Mouse (Mus musculus): ENCODE results near the gene Tanc2. TPM values are rescaled to one million over a fixed set of nuclear protein-coding genes. Genes with fewer than 3 reads are reported as not detected.

The Tanc2 gene
- polyA plus RNA-seq, 1 experiment from 2014 or later, result 11.6 TPM

DNA sequence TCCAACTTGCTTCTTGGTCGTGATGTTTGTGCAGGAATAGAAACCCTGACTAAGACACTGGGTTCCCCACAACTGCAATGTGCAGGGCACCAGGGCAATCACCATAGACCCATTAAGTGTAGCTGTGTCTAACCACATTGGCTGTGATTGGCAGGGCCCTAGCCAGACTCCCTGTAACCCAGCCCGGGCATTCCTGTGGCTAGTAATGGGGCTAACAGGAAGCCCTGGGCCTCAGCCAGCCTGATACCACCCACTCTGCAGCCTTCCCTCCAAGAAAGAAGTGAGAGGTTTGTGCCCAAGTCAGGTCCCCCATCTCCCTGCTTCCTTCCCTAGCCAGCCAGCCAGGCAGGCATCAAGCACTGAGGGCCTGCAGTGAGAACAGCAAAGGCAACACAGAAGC, 358.5 kb downstream of the Tanc2 start:
- Histone ChIP-seq H3K4me1 (ENCODE audit: insufficient read depth, low read depth, low read length) (peaks cover 22% of the 10 kb centered on the region; the same call in 1 of the 2 replicates), H3K9me3 (ENCODE audit: low read length) (no peaks in the 10 kb centered on the region), H3K27ac (ENCODE audit: low read length) (no peak overlapping the region), H3K27me3 (replicated peaks; ENCODE audit: insufficient read depth, low read length) (no peaks in the 10 kb centered on the region), H3K9ac (replicated peaks; ENCODE audit: low read depth) (no peak overlapping the region), H3K36me3 (ENCODE audit: insufficient read depth, low read length) (no peaks in the 10 kb centered on the region), H3K4me3 (ENCODE audit: low read depth, low read length) (no peak overlapping the region), H3K4me2 (replicated peaks; ENCODE audit: low read depth, low read length) (no peak overlapping the region)
- DNase-seq (ENCODE audit: low spot score) (no peak), ATAC-seq (no peak)
- WGBS, result 44% methylated on average over 2 of the region's 2 CpGs
- TF ChIP-seq EP300 (IDR thresholded peaks at IDR 0.05) (no peak), CTCF (IDR thresholded peaks at IDR 0.05) (no peak)

DNA sequence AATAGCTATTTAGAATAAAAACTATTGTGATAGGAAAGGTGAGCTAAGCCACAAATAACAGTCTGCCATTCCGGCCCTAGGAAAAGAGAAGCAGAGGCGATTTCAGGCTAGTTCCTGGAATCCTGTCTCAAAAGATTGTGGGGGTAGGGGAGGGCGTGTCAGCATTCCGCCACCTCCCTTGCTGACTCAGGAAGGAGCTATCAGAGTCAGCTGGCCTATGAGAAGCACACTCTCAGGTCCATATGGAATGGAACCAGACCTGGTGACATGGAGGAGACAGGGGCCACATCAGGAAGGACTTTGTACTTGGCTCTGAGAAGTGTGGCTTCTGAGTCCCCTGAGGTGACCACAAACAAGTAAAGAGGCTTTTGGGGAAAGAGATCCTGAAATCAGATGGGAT, 360.7 kb downstream of the Tanc2 start:
- Histone ChIP-seq H3K4me3 (ENCODE audit: low read depth, low read length) (no peak overlapping the region), H3K27ac (ENCODE audit: low read length) (no peak overlapping the region), H3K27me3 (replicated peaks; ENCODE audit: insufficient read depth, low read length) (no peaks in the 10 kb centered on the region), H3K9me3 (ENCODE audit: low read length) (no peaks in the 10 kb centered on the region), H3K4me2 (replicated peaks; ENCODE audit: low read depth, low read length) (no peak overlapping the region), H3K36me3 (ENCODE audit: insufficient read depth, low read length) (no peaks in the 10 kb centered on the region), H3K9ac (replicated peaks; ENCODE audit: low read depth) (no peak overlapping the region), H3K4me1 (ENCODE audit: insufficient read depth, low read depth, low read length) (peaks cover 23% of the 10 kb centered on the region; the same call in 1 of the 2 replicates)
- peak; percentile 35 for DNase-seq (ENCODE audit: low spot score)
- TF ChIP-seq CTCF (IDR thresholded peaks at IDR 0.05) (no peak), EP300 (IDR thresholded peaks at IDR 0.05) (no peak)
- WGBS, result 62% methylated on average over 4 of the region's 4 CpGs
- no peak for ATAC-seq

DNA sequence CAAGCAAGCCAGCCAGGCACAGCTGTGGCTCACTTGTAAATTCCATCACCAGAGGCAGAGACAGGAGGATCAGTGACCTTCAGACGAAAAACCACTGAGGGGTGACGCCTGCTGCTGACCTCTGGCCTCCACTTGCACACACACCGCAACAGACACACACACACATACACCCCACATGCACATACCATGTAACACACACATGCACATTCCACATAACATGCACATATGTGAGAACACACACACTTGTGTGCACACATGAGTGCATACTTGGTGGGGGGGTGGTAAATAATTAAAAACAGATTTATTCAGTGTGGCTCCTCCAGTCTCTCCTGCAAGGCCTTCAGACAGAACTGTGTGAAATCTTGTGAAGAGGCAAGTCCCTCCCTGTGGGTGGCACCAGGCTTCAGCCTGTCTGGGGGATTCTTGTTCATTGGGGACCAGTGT, 361.8 kb downstream of the Tanc2 start:
- Histone ChIP-seq H3K4me3 (ENCODE audit: low read depth, low read length) (no peak overlapping the region), H3K4me1 (ENCODE audit: insufficient read depth, low read depth, low read length) (peaks cover 16% of the 10 kb centered on the region; the same call in 1 of the 2 replicates), H3K9ac (replicated peaks; ENCODE audit: low read depth) (no peak overlapping the region), H3K36me3 (ENCODE audit: insufficient read depth, low read length) (no peaks in the 10 kb centered on the region), H3K9me3 (ENCODE audit: low read length) (no peaks in the 10 kb centered on the region), H3K27ac (ENCODE audit: low read length) (no peak overlapping the region), H3K27me3 (replicated peaks; ENCODE audit: insufficient read depth, low read length) (no peaks in the 10 kb centered on the region), H3K4me2 (replicated peaks; ENCODE audit: low read depth, low read length) (no peak overlapping the region)
- WGBS, result 70% methylated on average over 3 of the region's 3 CpGs
- ATAC-seq, result no peak
- no peak for DNase-seq (ENCODE audit: low spot score)
- TF ChIP-seq CTCF (IDR thresholded peaks at IDR 0.05) (no peak), EP300 (IDR thresholded peaks at IDR 0.05) (no peak)

DNA sequence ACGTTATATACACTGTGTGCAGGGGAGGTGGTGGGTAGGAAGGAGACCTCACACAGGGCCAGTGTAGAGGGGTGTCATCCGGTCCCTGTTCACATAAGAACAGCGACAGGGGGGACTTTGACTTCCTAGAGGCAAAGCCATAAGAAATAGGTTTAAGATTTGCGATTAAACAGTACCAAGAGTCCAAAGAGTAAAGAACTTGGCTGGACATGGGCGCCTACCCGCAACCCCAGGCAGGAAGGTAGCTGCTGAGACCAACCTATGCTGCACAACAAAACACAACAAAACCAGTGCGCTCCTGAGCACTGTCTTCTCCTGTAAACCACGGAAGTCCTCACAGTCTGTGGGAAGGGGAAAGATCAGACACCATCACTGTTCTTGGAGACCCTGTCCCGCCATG, 362.3 kb downstream of the Tanc2 start:
- H3K9me3 ChIP-seq (ENCODE audit: low read length), result no peaks in the 10 kb centered on the region
- ATAC-seq (no peak), DNase-seq (ENCODE audit: low spot score) (no peak)
- H3K27ac ChIP-seq (ENCODE audit: low read length), result no peak overlapping the region
- H3K9ac ChIP-seq (replicated peaks; ENCODE audit: low read depth), result no peak overlapping the region
- WGBS, result 87% methylated on average over 9 of the region's 9 CpGs
- no peak overlapping the region for H3K4me3 ChIP-seq (ENCODE audit: low read depth, low read length)
- TF ChIP-seq CTCF (IDR thresholded peaks at IDR 0.05) (no peak), EP300 (IDR thresholded peaks at IDR 0.05) (no peak)
- no peaks in the 10 kb centered on the region for H3K36me3 ChIP-seq (ENCODE audit: insufficient read depth, low read length)
- H3K4me2 ChIP-seq (replicated peaks; ENCODE audit: low read depth, low read length), result no peak overlapping the region
- H3K4me1 ChIP-seq (ENCODE audit: insufficient read depth, low read depth, low read length), result peaks cover 13% of the 10 kb centered on the region; the same call in 1 of the 2 replicates
- H3K27me3 ChIP-seq (replicated peaks; ENCODE audit: insufficient read depth, low read length), result no peaks in the 10 kb centered on the region

DNA sequence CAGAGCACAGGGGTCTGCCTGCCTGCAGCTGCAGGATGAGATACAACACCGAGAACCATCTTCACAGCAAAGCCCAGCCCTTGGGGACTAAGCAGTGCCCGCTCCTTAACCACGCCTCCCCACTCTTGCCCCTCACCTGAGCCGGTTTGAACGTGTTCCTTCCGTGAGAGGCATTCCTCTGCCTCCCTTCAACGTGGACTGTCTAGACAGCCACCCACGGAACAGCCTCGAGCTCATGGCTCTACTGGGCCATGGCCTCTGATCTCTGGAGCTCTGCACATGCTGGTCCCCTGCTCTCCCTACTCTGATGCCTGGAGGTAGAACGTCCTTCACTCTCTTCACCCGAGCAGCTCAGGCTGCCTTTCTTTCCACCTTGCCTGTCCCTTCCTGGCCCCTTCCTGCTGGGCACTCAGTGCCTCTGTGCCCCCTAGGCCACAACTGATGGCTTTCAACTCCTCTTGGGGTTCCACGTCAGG, 363.2 kb downstream of the Tanc2 start, which contains the start of gene Cyb561:
Gene Cyb561 (minus strand): TSS at position 426 of the 476 bp plus-strand sequence.
- H3K27me3 ChIP-seq (replicated peaks; ENCODE audit: insufficient read depth, low read length), result no peaks in the 10 kb centered on the region
- H3K36me3 ChIP-seq (ENCODE audit: insufficient read depth, low read length), result no peaks in the 10 kb centered on the region
- H3K27ac ChIP-seq (ENCODE audit: low read length), result peak within 1 kb of the TSS; percentile 43; the same call in 1 of the 2 replicates
- TF ChIP-seq CTCF (IDR thresholded peaks at IDR 0.05), result no peak
- no peak for TF ChIP-seq EP300 (IDR thresholded peaks at IDR 0.05)
- WGBS, result 58% methylated on average over 12 of the region's 12 CpGs
- ATAC-seq, result peak; percentile 68
- DNase-seq (ENCODE audit: low spot score), result no peak
- H3K4me1 ChIP-seq (ENCODE audit: insufficient read depth, low read depth, low read length), result peaks cover 8% of the 10 kb centered on the region; the same call in 1 of the 2 replicates
- no peak within 1 kb of the TSS for H3K9ac ChIP-seq (replicated peaks; ENCODE audit: low read depth)
- no peak within 1 kb of the TSS for H3K4me2 ChIP-seq (replicated peaks; ENCODE audit: low read depth, low read length)
- H3K9me3 ChIP-seq (ENCODE audit: low read length), result no peaks in the 10 kb centered on the region
- H3K4me3 ChIP-seq (ENCODE audit: low read depth, low read length), result no peak within 1 kb of the TSS

DNA sequence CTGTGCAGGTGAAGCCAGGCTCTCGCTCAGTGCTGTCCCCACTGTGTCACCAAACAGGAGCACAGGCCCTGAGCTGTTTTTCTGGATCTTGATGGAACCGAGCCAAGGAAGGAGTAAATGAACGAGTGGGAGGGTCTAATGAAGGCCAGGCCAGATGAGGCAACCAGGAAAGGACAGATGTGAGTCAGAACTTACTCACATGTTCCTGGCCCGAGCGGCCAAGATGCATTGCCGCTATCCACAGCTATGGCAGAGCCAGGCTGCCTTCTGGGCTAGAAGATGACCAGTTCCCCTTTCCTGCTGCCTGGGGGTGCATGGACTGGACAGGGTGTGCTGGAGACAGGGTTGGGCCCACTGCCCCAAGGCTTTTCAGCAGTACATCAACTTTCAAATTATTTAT, 363.6 kb downstream of the Tanc2 start:
- no peak overlapping the region for H3K4me3 ChIP-seq (ENCODE audit: low read depth, low read length)
- peak; percentile 81 for ATAC-seq
- 38% methylated on average over 6 of the region's 6 CpGs for WGBS

More for the DNA sequence above, 363.6 kb downstream of the Tanc2 start:
- Histone ChIP-seq H3K27me3 (replicated peaks; ENCODE audit: insufficient read depth, low read length) (no peaks in the 10 kb centered on the region), H3K4me2 (replicated peaks; ENCODE audit: low read depth, low read length) (no peak overlapping the region), H3K9ac (replicated peaks; ENCODE audit: low read depth) (no peak overlapping the region), H3K36me3 (ENCODE audit: insufficient read depth, low read length) (no peaks in the 10 kb centered on the region), H3K4me1 (ENCODE audit: insufficient read depth, low read depth, low read length) (peaks cover 8% of the 10 kb centered on the region; the same call in 1 of the 2 replicates), H3K27ac (ENCODE audit: low read length) (no peak overlapping the region), H3K9me3 (ENCODE audit: low read length) (no peaks in the 10 kb centered on the region)
- TF ChIP-seq EP300 (IDR thresholded peaks at IDR 0.05) (peak; percentile 74; the same call in 1 of the 2 replicates), CTCF (IDR thresholded peaks at IDR 0.05) (no peak; the same call in 1 of the 2 replicates)
- peak; percentile 92 for DNase-seq (ENCODE audit: low spot score)

All from lung, postnatal 0 days (tissue).